Mouse (Mus musculus) small intestine, adult 2 months (tissue): ENCODE results near the gene Sarm1.

Source experiments
- CTCF ChIP-seq: fragments of 200-500 bp; IDR thresholded peaks from 2 replicates; pipeline ENCODE4 v1.5.1; 2012; ENCODE audit warnings: low read depth, mild to moderate bottlenecking, control low read depth, inconsistent platforms, low read length, moderate library complexity, mixed read lengths; ENCODE audit not compliant: insufficient replicate concordance, insufficient read length; ENCODE audit errors: extremely low read depth
- POLR2A ChIP-seq: fragments of 200-500 bp; IDR thresholded peaks from 2 replicates; pipeline ENCODE4 v1.6.1; 2012; ENCODE audit warnings: low read depth, mild to moderate bottlenecking, control low read depth, inconsistent platforms, low read length, moderate library complexity

- TF ChIP-seq CTCF (peak; percentile 38; the same call in 1 of the 2 replicates), POLR2A (no peak)
Measured at GRCm38 (mm10) chr11:78455308-78455707, 42.2 kb downstream of the Sarm1 start.
